In the genomic region with DNA sequence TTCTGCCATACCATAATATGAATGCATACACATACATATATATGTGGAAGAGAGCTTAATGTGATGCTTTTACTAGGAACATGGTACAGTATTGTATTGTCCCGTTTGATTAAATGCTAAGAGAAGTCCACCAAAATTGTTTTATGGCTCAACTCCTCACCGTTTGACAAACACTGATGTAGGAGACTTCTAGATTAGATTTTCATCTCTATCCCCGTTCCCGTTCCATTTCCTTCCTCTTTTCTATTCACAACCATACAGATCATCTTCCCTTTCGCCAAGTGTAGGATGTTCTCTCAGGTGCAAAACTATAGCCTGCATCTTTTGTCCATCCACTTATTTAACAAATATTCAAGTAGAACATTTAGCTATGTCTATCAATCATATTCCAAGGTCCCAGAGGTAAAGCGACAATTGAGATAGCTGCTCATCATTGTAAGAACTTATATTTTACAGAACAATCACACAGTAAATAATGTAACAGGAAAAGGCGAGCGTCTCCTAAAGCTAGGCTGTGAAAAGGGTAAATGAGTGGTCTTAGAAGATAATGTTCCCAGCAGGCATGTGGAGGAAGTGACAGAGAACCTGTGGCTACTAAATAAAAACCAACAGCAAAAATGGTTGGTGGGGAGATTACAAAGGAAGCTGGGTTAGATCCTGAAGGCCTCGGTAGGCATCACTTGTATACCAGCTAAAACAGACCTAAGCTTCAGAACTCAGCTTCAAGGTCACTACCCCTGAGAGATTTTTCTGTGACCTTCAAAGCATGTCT, we compare ENCODE assay signal across 24 mouse cellular contexts. TPM values are rescaled to one million over a fixed set of nuclear protein-coding genes. Genes with fewer than 3 reads are reported as not detected.
A peak's percentile ranks its signal among the peaks of the same experiment; 100 is the strongest.
DNase-seq lines count a peak whose midpoint lies in the region; ATAC-seq lines count a peak whose summit lies in the region.
"Had no signal": no experiment of that assay in that cellular context is flagged by ENCODE, and none has a peak within 500 bp of the region (broad histone marks: within the 10 kb centered on the region; RNA-seq: fewer than 3 reads in every experiment).

No protein-coding gene starts in this region.

- no peak overlapping the region for H3K4me2 ChIP-seq in hindbrain, embryonic 12.5 days (replicated peaks)
- H3K4me2 ChIP-seq: embryonic facial prominence, embryonic 15.5 days; hindbrain, embryonic 15.5 days had no signal

- H3K4me3 ChIP-seq in megakaryocyte, embryonic 14.5 days (replicated peaks): peak overlapping the region; percentile 88
- H3K4me3 ChIP-seq in hindbrain, embryonic 12.5 days: no peak overlapping the region
- H3K4me3 ChIP-seq: embryonic facial prominence, embryonic 15.5 days; erythroblast, embryonic 14.5 days; forebrain, embryonic 10.5 days; heart, embryonic 10.5 days; hindbrain, embryonic 10.5 days; hindbrain, embryonic 15.5 days had no signal

- 89% methylated on average over 9 of the region's 9 CpGs for WGBS in hindbrain, embryonic 12.5 days

- peaks cover 33% of the 10 kb centered on the region for H3K36me3 ChIP-seq in megakaryocyte, embryonic 14.5 days (replicated peaks; ENCODE audit: low read length)
- H3K36me3 ChIP-seq in hindbrain, embryonic 12.5 days: no peaks in the 10 kb centered on the region
- H3K36me3 ChIP-seq: embryonic facial prominence, embryonic 15.5 days; forebrain, embryonic 10.5 days; G1E; heart, embryonic 10.5 days; hindbrain, embryonic 10.5 days; hindbrain, embryonic 15.5 days had no signal

- no peaks in the 10 kb centered on the region for H3K27me3 ChIP-seq in megakaryocyte, embryonic 14.5 days (replicated peaks)
- H3K27me3 ChIP-seq in hindbrain, embryonic 12.5 days: no peaks in the 10 kb centered on the region
- H3K27me3 ChIP-seq: embryonic facial prominence, embryonic 15.5 days; hindbrain, embryonic 15.5 days; Patski had no signal

- H3K4me1 ChIP-seq in megakaryocyte, embryonic 14.5 days: peaks cover 81% of the 10 kb centered on the region
- H3K4me1 ChIP-seq in hindbrain, embryonic 12.5 days: no peaks in the 10 kb centered on the region
- H3K4me1 ChIP-seq: embryonic facial prominence, embryonic 15.5 days; forebrain, embryonic 10.5 days; heart, embryonic 10.5 days; hindbrain, embryonic 10.5 days; hindbrain, embryonic 15.5 days had no signal

- no peaks in the 10 kb centered on the region for H3K9me3 ChIP-seq in megakaryocyte, embryonic 14.5 days
- H3K9me3 ChIP-seq in hindbrain, embryonic 12.5 days (replicated peaks): no peaks in the 10 kb centered on the region
- H3K9me3 ChIP-seq: embryonic facial prominence, embryonic 15.5 days; forebrain, embryonic 10.5 days; heart, embryonic 10.5 days; hindbrain, embryonic 10.5 days; hindbrain, embryonic 15.5 days had no signal

- no peak overlapping the region for H3K27ac ChIP-seq in hindbrain, embryonic 12.5 days
- H3K27ac ChIP-seq: embryonic facial prominence, embryonic 15.5 days; forebrain, embryonic 10.5 days; heart, embryonic 10.5 days; hindbrain, embryonic 10.5 days; hindbrain, embryonic 15.5 days had no signal

- no peak overlapping the region for H3K9ac ChIP-seq in hindbrain, embryonic 12.5 days
- H3K9ac ChIP-seq: embryonic facial prominence, embryonic 15.5 days; hindbrain, embryonic 15.5 days had no signal

- intact Hi-C loops in heart, postnatal 10 days (cut with DNase I): no loop called here

- ATAC-seq in granulocyte monocyte progenitor cell, adult 5-6 weeks (replicated peaks; ENCODE audit: poor library complexity, severe bottlenecking): peak; percentile 43
- ATAC-seq in hindbrain, embryonic 12.5 days (ENCODE audit: low FRiP score): no peak
- ATAC-seq: activated CD4-positive, CD25-positive, alpha-beta regulatory T cell, adult 4 months; CD4-positive, CD25-positive, alpha-beta regulatory T cell, adult 4 months; forebrain, embryonic 14.5 days; Patski had no signal

- DNase-seq in MEL-GATA-1-ER (ENCODE audit: extremely low read depth, low read depth): peak; percentile 65
- no peak for DNase-seq in urinary bladder, postnatal 25 days (ENCODE audit: low spot score)
- DNase-seq in heart, postnatal 10 days: no peak
- DNase-seq: adrenal gland, postnatal 14 days; B cell, adult 2 months; cerebellum, adult 18-20 months; cerebellum, adult 9-11 months; cerebellum, postnatal 36 days; gastrocnemius, postnatal 36 days; heart, postnatal 14 days had no signal

RNA-seq across cellular contexts. Expression of gene Pla2g4a, which starts 21.6 kb away (rescaled TPM):
- 30.3 and 75.2 TPM in 2 replicates for total RNA-seq in granulocyte monocyte progenitor cell, adult 5-6 weeks (2014; fragmentation: Nextera tagmentation)
- total RNA-seq in granulocyte monocyte progenitor cell, adult 5-6 weeks (2017): 53.3 and 59.7 TPM in 2 replicates
- polyA plus RNA-seq in megakaryocyte, embryonic 14.5 days (2012; ENCODE audit: insufficient read depth, low replicate concordance): 0.58 and 5.3 TPM in 2 replicates
- total RNA-seq in heart, postnatal 10 days (2021): 1 to 10 TPM; 3.8 to 4.7 TPM
- 5.7 and 6.8 TPM in 2 replicates for polyA plus RNA-seq in hindbrain, embryonic 12.5 days (2016; fragmentation: Nextera tagmentation; extraction: Ambion mirVana)
- polyA plus RNA-seq: CD4-positive, CD25-positive, alpha-beta regulatory T cell, adult 4 months; erythroblast, embryonic 14.5 days; G1E had no signal

Comparison
In these comparisons a context has a peak if more than half of its experiments do, and no peak if none do; other contexts are left out.
1. RNA of gene Pla2g4a, which starts 21.6 kb away (total RNA-seq): 30.3 to 75.2 TPM in granulocyte monocyte progenitor cell, adult 5-6 weeks; 3.8 to 4.7 TPM in heart, postnatal 10 days; every median in the first group is over 4 times any median in the second.